Mouse (Mus musculus): ENCODE measurements around the gene Zswim3.

DNA sequence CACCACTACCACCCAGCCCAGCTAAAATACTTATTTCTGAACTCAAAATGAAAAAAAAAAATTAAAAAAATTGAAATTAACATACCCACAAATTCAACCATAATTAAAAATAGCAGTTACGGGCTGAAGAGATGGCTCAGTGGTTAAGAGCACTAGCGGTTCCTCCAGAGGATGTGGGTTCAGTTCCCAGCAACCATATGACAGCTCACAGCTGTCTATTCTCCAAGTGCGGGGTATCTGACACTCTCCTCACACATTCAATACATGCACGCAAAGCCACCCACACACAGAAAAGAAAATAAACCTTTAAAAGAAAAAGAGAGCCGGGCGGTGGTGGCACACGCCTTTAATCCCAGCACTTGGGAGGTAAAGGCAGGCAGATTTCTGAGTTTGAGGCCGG lies 45.2 kb downstream of the Zswim3 start:
- TF ChIP-seq CTCF (IDR thresholded peaks at IDR 0.05; ENCODE audit: low read depth, low read length) (no peak), POLR2A (IDR thresholded peaks at IDR 0.05; ENCODE audit: extremely low read depth, insufficient read depth, low read length) (no peak)

All from liver, adult 2 months (tissue).